Mouse (Mus musculus): Measurements from ENCODE around the gene Gm10283. TPM values are rescaled to one million over a fixed set of nuclear protein-coding genes. Genes with fewer than 3 reads are reported as not detected.

Gm10283 gene
- total RNA-seq, 2 experiments from 2014 or later = not detected

Other genes with a start within 250 kb of the Gm10283 start
- not detected for gene Aadat, start 2.7 kb upstream of the Gm10283 start, total RNA-seq (2021)
- gene Mfap3l, start 129.6 kb upstream of the Gm10283 start, total RNA-seq (2021) = 1 to 10 TPM; 3.3 to 5.8 TPM